Mouse (Mus musculus) lung, embryonic 14.5 days (tissue): ENCODE data around the gene Plekhn1. TPM values are rescaled to one million over a fixed set of nuclear protein-coding genes. Genes with fewer than 3 reads are reported as not detected.

Experiments used
- ATAC-seq: fragments of 200-750 bp; cut with Nextera tagmentation; 2 replicates; pipeline ENCODE4 v1.8.0; 2017; ENCODE audit warnings: mild to moderate bottlenecking, moderate TSS enrichment, moderate library complexity; ENCODE audit not compliant: insufficient read depth
- DNase-seq: peaks from one replicate; pipeline ENCODE4 v3.0.0-alpha.2; 2015
- H3K27ac ChIP-seq: fragments of 300-500 bp; sonication (generic); 2 replicates; pipeline ENCODE4 v1.5.1; 2014; ENCODE audit warnings: low read depth, mild to moderate bottlenecking, moderate library complexity
- H3K27me3 ChIP-seq: fragments of 300-500 bp; sonication (generic); 2 replicates; pipeline ENCODE4 v1.6.1; 2014; ENCODE audit warnings: low read length, control low read depth; ENCODE audit not compliant: insufficient read depth
- H3K36me3 ChIP-seq: fragments of 300-500 bp; sonication (generic); 2 replicates; pipeline ENCODE4 v1.6.1; 2014; ENCODE audit warnings: control low read depth; ENCODE audit not compliant: insufficient read depth
- H3K4me1 ChIP-seq: fragments of 300-500 bp; sonication (generic); 2 replicates; pipeline ENCODE4 v1.6.1; 2014; ENCODE audit warnings: antibody characterized with exemption, control low read depth; ENCODE audit not compliant: insufficient read depth
- H3K4me2 ChIP-seq: fragments of 300-500 bp; sonication (generic); 2 replicates; pipeline ENCODE4 v1.6.1; 2014; ENCODE audit warnings: mild to moderate bottlenecking
- H3K4me3 ChIP-seq: fragments of 300-500 bp; sonication (generic); 2 replicates; pipeline ENCODE4 v1.5.1; 2014; ENCODE audit warnings: low read depth, low read length
- H3K9ac ChIP-seq: fragments of 300-500 bp; sonication (generic); 2 replicates; pipeline ENCODE4 v1.6.1; 2014
- H3K9me3 ChIP-seq: fragments of 300-500 bp; sonication (generic); 2 replicates; pipeline ENCODE4 v1.6.1; 2016; ENCODE audit warnings: low read depth, low read length, control low read depth
- CTCF ChIP-seq: IDR thresholded peaks from 2 replicates; pipeline ENCODE4 v1.5.1; 2016; ENCODE audit warnings: antibody characterized with exemption, low read depth
- WGBS: fragments of 180-500 bp; shearing (Covaris S2); extraction: QIAGEN DNeasy Blood & Tissue Kit; methylation state at CpG from one replicate; pipeline ENCODE4 v1.1.7; 2014; 5-methylcytosine and 5-hydroxymethylcytosine counted together
- polyA plus RNA-seq: library from polyadenylated mRNA; unstranded; fragments of >200 nt; fragmentation: Nextera tagmentation; extraction: Ambion mirVana; gene quantifications from 2 replicates; pipeline ENCODE4 v1.2.1, GENCODE M21; 2014

Plekhn1 gene
- polyA plus RNA-seq, 1 experiment from 2014 or later: 21.0 TPM

- H3K4me2 ChIP-seq: no peak overlapping the region
- TF ChIP-seq CTCF: no peak
- H3K9ac ChIP-seq: no peak overlapping the region
- no peaks in the 10 kb centered on the region for H3K4me1 ChIP-seq
- H3K36me3 ChIP-seq: no peaks in the 10 kb centered on the region
- H3K27ac ChIP-seq: no peak overlapping the region
- no peak for DNase-seq
- H3K27me3 ChIP-seq: no peaks in the 10 kb centered on the region
- no peak overlapping the region for H3K4me3 ChIP-seq
- H3K9me3 ChIP-seq: no peaks in the 10 kb centered on the region
- ATAC-seq: no peak
- 90% methylated on average over 13 of the region's 13 CpGs for WGBS
Measured at GRCm38 (mm10) chr4:156213134-156213533, 21.5 kb downstream of the Plekhn1 start.

- Histone ChIP-seq H3K9ac (no peak overlapping the region), H3K4me2 (no peak overlapping the region), H3K36me3 (no peaks in the 10 kb centered on the region), H3K9me3 (no peaks in the 10 kb centered on the region), H3K4me3 (no peak overlapping the region), H3K27ac (no peak overlapping the region), H3K4me1 (no peaks in the 10 kb centered on the region), H3K27me3 (no peaks in the 10 kb centered on the region)
- no peak for ATAC-seq
- 59% methylated on average over 13 of the region's 13 CpGs for WGBS
- no peak for TF ChIP-seq CTCF
- no peak for DNase-seq
Measured at GRCm38 (mm10) chr4:156209963-156210635, 24.6 kb downstream of the Plekhn1 start.

GRCm38 (mm10) chr4:156208872-156209271 lies 25.8 kb downstream of the Plekhn1 start:
- H3K9me3 ChIP-seq: no peaks in the 10 kb centered on the region
- no peak overlapping the region for H3K4me2 ChIP-seq
- H3K27me3 ChIP-seq: peaks cover 10% of the 10 kb centered on the region; the same call in 1 of the 2 replicates
- H3K4me1 ChIP-seq: no peaks in the 10 kb centered on the region
- DNase-seq: no peak
- WGBS: 83% methylated on average over 4 of the region's 4 CpGs
- TF ChIP-seq CTCF: no peak
- H3K4me3 ChIP-seq: no peak overlapping the region
- ATAC-seq: no peak
- H3K27ac ChIP-seq: no peak overlapping the region
- H3K36me3 ChIP-seq: no peaks in the 10 kb centered on the region
- no peak overlapping the region for H3K9ac ChIP-seq

GRCm38 (mm10) chr4:156203413-156204131 lies 31.1 kb downstream of the Plekhn1 start:
- ATAC-seq: peak; percentile 57
- Histone ChIP-seq H3K4me2 (peak overlapping the region; percentile 96), H3K4me3 (peak overlapping the region; percentile 56), H3K27me3 (peaks cover 23% of the 10 kb centered on the region), H3K36me3 (no peaks in the 10 kb centered on the region), H3K27ac (peak overlapping the region; percentile 69), H3K4me1 (no peaks in the 10 kb centered on the region; the same call in 1 of the 2 replicates), H3K9ac (peak overlapping the region; percentile 62), H3K9me3 (no peaks in the 10 kb centered on the region)
- peak; percentile 65 for DNase-seq
- no peak for TF ChIP-seq CTCF
- under 1% methylated on average over 49 of the region's 49 CpGs for WGBS

- H3K9ac ChIP-seq: peak within 1 kb of the TSS; percentile 62
- WGBS: under 1% methylated on average over 33 of the region's 39 CpGs
- no peaks in the 10 kb centered on the region; the same call in 1 of the 2 replicates for H3K4me1 ChIP-seq
- H3K9me3 ChIP-seq: no peaks in the 10 kb centered on the region
- no peak for TF ChIP-seq CTCF
- peak; percentile 80 for DNase-seq
- H3K4me3 ChIP-seq: peak within 1 kb of the TSS; percentile 56
- H3K36me3 ChIP-seq: no peaks in the 10 kb centered on the region
- peak within 1 kb of the TSS; percentile 96 for H3K4me2 ChIP-seq
- peaks cover 23% of the 10 kb centered on the region for H3K27me3 ChIP-seq
- ATAC-seq: peak; percentile 79
- peak within 1 kb of the TSS; percentile 69 for H3K27ac ChIP-seq
Measured at GRCm38 (mm10) chr4:156203001-156203412, 31.6 kb downstream of the Plekhn1 start, which contains the start of gene AW011738. Gene AW011738 (plus strand): TSS chr4:156203304.

GRCm38 (mm10) chr4:156202462-156202893 lies 32.2 kb downstream of the Plekhn1 start:
- Histone ChIP-seq H3K27ac (no peak overlapping the region), H3K36me3 (no peaks in the 10 kb centered on the region), H3K9me3 (no peaks in the 10 kb centered on the region), H3K9ac (peak overlapping the region; percentile 62), H3K27me3 (peaks cover 23% of the 10 kb centered on the region), H3K4me2 (peak overlapping the region; percentile 96), H3K4me1 (no peaks in the 10 kb centered on the region; the same call in 1 of the 2 replicates), H3K4me3 (peak overlapping the region; percentile 56)
- no peak for ATAC-seq
- DNase-seq: no peak
- 23% methylated on average over 12 of the region's 12 CpGs for WGBS
- TF ChIP-seq CTCF: no peak
